Mouse (Mus musculus) limb, embryonic 14.5 days (tissue): ENCODE data around the gene Tmppe. TPM values are rescaled to one million over a fixed set of nuclear protein-coding genes. Genes with fewer than 3 reads are reported as not detected.

ENCODE experiments used
- ATAC-seq: fragments of 200-750 bp; cut with Nextera tagmentation; 2 replicates; pipeline ENCODE4 v1.8.0; 2017; ENCODE audit warnings: low read depth, moderate number of reproducible peaks, moderate TSS enrichment; ENCODE audit not compliant: low FRiP score
- DNase-seq: peaks from one replicate; pipeline ENCODE4 v3.0.0-alpha.2; 2015; ENCODE audit warnings: low spot score
- H3K27ac ChIP-seq: fragments of 300-500 bp; sonication (generic); replicated peaks from 2 replicates; pipeline ENCODE4 v1.5.1; 2014; ENCODE audit warnings: low read depth, mild to moderate bottlenecking, low read length, moderate library complexity, mixed read lengths
- H3K27me3 ChIP-seq: fragments of 300-500 bp; sonication (generic); 2 replicates; pipeline ENCODE4 v1.6.1; 2014; ENCODE audit warnings: low read length, mixed read lengths; ENCODE audit not compliant: control insufficient read depth, insufficient read depth
- H3K36me3 ChIP-seq: fragments of 300-500 bp; sonication (generic); 2 replicates; pipeline ENCODE4 v1.6.1; 2014; ENCODE audit warnings: mild to moderate bottlenecking, low read length, moderate library complexity, mixed read lengths; ENCODE audit not compliant: control insufficient read depth, insufficient read depth
- H3K4me1 ChIP-seq: fragments of 300-500 bp; sonication (generic); 2 replicates; pipeline ENCODE4 v1.6.1; 2014; ENCODE audit warnings: antibody characterized with exemption, low read length, mixed read lengths; ENCODE audit not compliant: control insufficient read depth, insufficient read depth
- H3K4me2 ChIP-seq: fragments of 300-500 bp; sonication (generic); replicated peaks from 2 replicates; pipeline ENCODE4 v1.6.1; 2014; ENCODE audit warnings: low read depth, mild to moderate bottlenecking, low read length, moderate library complexity; ENCODE audit not compliant: severe bottlenecking
- H3K4me3 ChIP-seq: fragments of 300-500 bp; sonication (generic); replicated peaks from 2 replicates; pipeline ENCODE4 v1.5.1; 2014; ENCODE audit warnings: low read length
- H3K9ac ChIP-seq: fragments of 300-500 bp; sonication (generic); 2 replicates; pipeline ENCODE4 v1.6.1; 2014; ENCODE audit warnings: mild to moderate bottlenecking, low read depth, low read length, moderate library complexity; ENCODE audit not compliant: severe bottlenecking
- H3K9me3 ChIP-seq: fragments of 300-500 bp; sonication (generic); 2 replicates; pipeline ENCODE4 v1.6.1; 2016; ENCODE audit warnings: low read length; ENCODE audit not compliant: control insufficient read depth
- POLR2A ChIP-seq: fragments of 200-500 bp; IDR thresholded peaks from 2 replicates; pipeline ENCODE4 v1.8.0; 2012; ENCODE audit warnings: inconsistent platforms, mild to moderate bottlenecking, moderate library complexity, borderline replicate concordance; ENCODE audit not compliant: insufficient read depth, insufficient read length; ENCODE audit errors: extremely low read depth
- WGBS: fragments of 180-500 bp; shearing (Covaris S2); extraction: QIAGEN DNeasy Blood & Tissue Kit; methylation state at CpG from one replicate; pipeline ENCODE4 v1.1.7; 2014; 5-methylcytosine and 5-hydroxymethylcytosine counted together
- polyA plus RNA-seq, 2 experiments: library from polyadenylated mRNA; depleted of rRNA in 1 of 2; stranded (reverse) in 1 of 2; unstranded in 1 of 2; fragments of >200 nt; fragmentation: Nextera tagmentation in 1 of 2; extraction: Ambion mirVana in 1 of 2; gene quantifications; 2 replicates each; pipeline versions ENCODE4 v1.2.1 to v1.2.3; 2012 to 2014

The Tmppe gene
- polyA plus RNA-seq, 2 experiments, result 3.7 to 4.4 TPM

DNA sequence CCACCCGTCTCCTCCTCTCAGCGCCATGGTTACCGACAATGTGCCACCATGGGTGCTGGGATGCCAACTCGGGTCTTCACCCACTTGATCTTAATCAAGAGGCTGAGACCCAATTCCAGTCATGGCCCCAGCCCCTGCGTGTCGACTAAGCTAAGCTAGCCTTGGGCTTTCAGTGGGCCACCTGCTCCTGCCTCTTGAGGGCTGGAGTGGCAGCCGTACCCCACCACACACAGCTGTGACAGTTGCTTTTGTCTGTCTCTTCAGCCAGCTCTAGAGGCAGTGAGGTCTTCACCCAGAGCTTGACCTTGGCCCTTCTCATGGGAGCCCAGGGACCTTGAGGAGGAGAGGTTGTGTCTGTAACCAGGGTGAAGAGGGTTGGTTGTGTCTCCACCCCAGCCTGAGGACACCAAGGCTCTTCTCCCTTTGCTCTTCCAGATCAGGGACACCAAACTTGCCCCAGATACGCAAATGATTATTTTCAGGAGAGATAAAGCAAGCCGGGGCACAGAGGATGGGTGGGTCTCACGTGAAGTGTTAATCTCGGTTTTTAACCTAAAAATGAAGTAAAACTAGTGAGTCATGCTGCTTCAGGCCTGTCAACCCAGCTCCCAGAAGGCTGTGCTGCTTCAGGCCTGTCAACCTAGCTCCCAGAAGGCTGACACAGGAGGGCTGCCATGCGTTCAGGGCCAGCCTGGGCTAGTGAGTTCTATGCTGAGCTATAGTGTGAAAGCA lies 27.4 kb downstream of the Tmppe start:
- H3K27ac ChIP-seq, result no peak overlapping the region
- DNase-seq (no peak), ATAC-seq (no peak)
- peaks cover 22% of the 10 kb centered on the region for H3K36me3 ChIP-seq
- H3K4me2 ChIP-seq, result no peak overlapping the region
- H3K27me3 ChIP-seq, result no peaks in the 10 kb centered on the region
- H3K9me3 ChIP-seq, result no peaks in the 10 kb centered on the region
- no peaks in the 10 kb centered on the region for H3K4me1 ChIP-seq
- WGBS, result 89% methylated on average over 12 of the region's 12 CpGs
- no peak overlapping the region for H3K4me3 ChIP-seq
- H3K9ac ChIP-seq, result no peak overlapping the region
- TF ChIP-seq POLR2A, result no peak

DNA sequence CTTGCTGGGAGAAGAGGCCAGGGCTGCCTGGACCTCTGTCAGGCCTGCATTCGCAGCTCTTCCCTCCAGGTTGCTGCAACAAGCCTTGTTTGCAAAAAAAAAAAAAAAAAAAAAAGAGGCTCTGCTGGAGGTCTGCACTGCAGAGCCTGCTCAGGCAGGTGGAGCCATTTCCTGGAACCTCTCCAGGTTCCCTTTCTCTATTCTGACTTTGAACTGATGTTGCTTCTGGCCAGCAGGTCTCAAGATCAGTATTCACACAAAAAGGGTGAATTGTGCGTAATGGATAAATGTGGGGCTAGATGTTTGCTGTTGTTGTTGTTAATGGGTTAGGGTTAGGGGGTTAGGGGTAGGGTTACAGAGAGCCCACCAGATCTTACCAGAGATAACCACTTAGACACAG lies 34.8 kb downstream of the Tmppe start:
- no peak for TF ChIP-seq POLR2A

DNA sequence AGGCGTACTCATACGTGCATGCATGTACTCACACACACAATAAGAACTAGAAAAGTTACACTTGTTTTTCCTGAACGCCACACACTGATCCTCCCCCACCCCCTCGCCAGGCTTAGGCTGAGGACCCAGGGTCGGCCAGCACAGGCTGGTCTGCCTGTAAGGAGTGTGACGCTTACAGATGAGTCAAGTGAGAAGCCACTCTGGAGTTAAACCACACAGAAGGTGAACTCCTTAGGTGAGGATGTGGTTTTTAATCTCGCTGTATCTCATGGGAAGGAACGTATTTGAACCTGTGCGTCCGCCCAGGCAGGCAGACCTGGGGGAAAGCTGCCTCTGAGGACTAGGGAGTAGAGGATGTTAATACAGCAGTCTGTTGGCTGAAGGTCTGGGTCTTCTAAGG lies 39.6 kb downstream of the Tmppe start:
- no peaks in the 10 kb centered on the region for H3K9me3 ChIP-seq
- no peak overlapping the region for H3K9ac ChIP-seq
- H3K4me3 ChIP-seq, result no peak overlapping the region
- TF ChIP-seq POLR2A, result no peak
- H3K27ac ChIP-seq, result no peak overlapping the region
- DNase-seq, result no peak
- no peaks in the 10 kb centered on the region for H3K27me3 ChIP-seq
- H3K36me3 ChIP-seq, result peaks cover 17% of the 10 kb centered on the region
- H3K4me1 ChIP-seq, result no peaks in the 10 kb centered on the region
- 82% methylated on average over 10 of the region's 10 CpGs for WGBS
- no peak for ATAC-seq
- no peak overlapping the region for H3K4me2 ChIP-seq

More for the DNA sequence above, 34.8 kb downstream of the Tmppe start:
- no peak overlapping the region for H3K4me3 ChIP-seq
- no peak for ATAC-seq
- peaks cover 17% of the 10 kb centered on the region for H3K36me3 ChIP-seq
- no peaks in the 10 kb centered on the region for H3K9me3 ChIP-seq
- peak; percentile 7 for DNase-seq
- no peak overlapping the region for H3K27ac ChIP-seq
- H3K4me1 ChIP-seq, result no peaks in the 10 kb centered on the region
- H3K4me2 ChIP-seq, result no peak overlapping the region
- H3K9ac ChIP-seq, result no peak overlapping the region
- no peaks in the 10 kb centered on the region for H3K27me3 ChIP-seq
- WGBS, result 75% methylated on average over 2 of the region's 2 CpGs

DNA sequence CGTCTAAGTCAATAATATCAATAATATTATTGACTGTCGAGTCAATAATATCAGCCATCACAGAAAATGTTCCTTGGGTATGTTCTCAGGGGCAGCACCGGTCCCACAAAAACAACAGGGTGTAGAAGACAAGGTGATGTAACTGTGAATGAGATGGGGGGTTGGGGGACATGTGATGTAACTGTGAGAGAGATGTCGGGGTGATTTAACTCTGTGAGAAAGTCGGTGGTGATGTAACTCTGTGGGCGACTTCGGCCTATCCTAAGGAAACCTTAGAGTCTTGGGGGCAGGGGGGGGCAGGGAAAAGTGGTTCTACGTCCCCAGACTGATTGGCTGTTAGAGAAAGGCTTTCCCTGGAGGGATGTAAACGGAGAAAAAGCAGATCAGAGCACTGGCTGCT lies 41.3 kb downstream of the Tmppe start:
- TF ChIP-seq POLR2A, result no peak
- Histone ChIP-seq H3K4me1 (no peaks in the 10 kb centered on the region), H3K9ac (no peak overlapping the region), H3K27me3 (no peaks in the 10 kb centered on the region), H3K9me3 (no peaks in the 10 kb centered on the region), H3K27ac (no peak overlapping the region), H3K4me2 (no peak overlapping the region), H3K36me3 (peaks cover 12% of the 10 kb centered on the region), H3K4me3 (no peak overlapping the region)
- 96% methylated on average over 9 of the region's 9 CpGs for WGBS
- DNase-seq (no peak), ATAC-seq (no peak)

DNA sequence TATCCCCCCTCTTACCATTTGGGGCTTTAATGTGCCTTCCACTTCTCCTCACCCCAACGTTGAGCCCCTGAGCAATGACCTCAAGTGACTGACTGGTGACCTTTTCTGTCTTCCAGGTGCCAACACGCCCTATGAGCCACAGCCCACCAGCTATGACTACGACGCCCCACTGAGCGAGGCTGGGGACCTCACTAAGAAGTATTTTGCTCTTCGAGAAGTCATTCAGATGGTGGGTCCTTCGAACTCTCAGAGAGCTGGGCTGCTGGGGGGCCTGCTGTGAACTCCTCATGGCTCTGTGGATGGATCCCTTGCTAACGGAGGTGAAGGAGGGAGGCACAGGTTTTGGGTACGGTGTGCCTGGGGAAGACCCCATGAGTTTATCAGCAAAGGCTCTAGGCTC lies 42.0 kb downstream of the Tmppe start:
- Histone ChIP-seq H3K4me1 (no peaks in the 10 kb centered on the region), H3K4me2 (no peak overlapping the region), H3K27ac (no peak overlapping the region), H3K9me3 (no peaks in the 10 kb centered on the region), H3K36me3 (peaks cover 10% of the 10 kb centered on the region), H3K27me3 (no peaks in the 10 kb centered on the region), H3K9ac (no peak overlapping the region), H3K4me3 (no peak overlapping the region)
- ATAC-seq (no peak), DNase-seq (no peak)
- TF ChIP-seq POLR2A, result no peak
- WGBS, result 86% methylated on average over 9 of the region's 9 CpGs
